Mouse (Mus musculus) ovary, postnatal 10 days (tissue): ENCODE measurements around the gene Eif2s1.

ENCODE experiments used
- DNase-seq: peaks from one replicate; pipeline ENCODE4 v3.0.0; 2022; ENCODE audit warnings: low spot score

Eif2s1 gene

DNA sequence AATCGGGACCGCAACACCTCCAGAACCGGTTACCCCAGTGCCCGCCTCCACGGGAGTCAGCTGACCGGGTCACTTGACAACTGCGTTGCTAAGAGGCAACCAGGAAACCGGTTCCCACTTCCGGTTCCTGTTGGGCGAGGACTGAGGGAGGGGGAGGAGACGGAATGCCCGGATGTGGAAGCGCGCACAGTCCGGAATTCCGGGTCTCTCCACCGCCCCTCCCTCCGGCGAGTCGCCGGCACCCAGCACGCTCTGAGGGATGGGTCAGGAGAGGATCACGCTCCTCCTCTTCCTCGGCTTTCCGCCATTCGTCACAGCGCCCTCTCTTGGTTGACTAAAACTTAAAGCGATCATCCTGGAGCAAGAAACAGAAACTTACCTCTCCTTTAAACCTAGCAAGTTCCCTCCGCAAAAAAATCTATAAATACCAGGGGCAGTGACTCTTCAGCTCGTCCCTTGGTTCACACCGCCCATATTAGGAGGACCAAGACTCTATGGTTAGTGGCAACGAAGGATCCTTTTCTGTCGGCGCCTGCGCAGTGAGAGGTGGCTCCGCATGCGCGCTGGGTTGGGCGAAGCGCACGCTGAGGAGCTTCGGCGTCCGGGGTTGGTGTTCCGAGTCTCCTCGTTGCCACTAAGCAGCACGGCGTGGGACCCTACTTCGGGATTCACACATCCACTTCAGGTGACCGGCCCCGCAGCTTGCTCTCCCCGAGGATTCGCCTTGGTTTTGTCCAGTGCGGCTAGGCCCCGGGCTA is at the start of gene Eif2s1, which contains the start of gene Atp6v1d:
TSS of gene Eif2s1 (plus strand) at position 324 of the 758 bp plus-strand sequence.
TSS of gene Atp6v1d (minus strand) at position 143 of the 758 bp plus-strand sequence.
- peak; percentile 89 for DNase-seq

DNA sequence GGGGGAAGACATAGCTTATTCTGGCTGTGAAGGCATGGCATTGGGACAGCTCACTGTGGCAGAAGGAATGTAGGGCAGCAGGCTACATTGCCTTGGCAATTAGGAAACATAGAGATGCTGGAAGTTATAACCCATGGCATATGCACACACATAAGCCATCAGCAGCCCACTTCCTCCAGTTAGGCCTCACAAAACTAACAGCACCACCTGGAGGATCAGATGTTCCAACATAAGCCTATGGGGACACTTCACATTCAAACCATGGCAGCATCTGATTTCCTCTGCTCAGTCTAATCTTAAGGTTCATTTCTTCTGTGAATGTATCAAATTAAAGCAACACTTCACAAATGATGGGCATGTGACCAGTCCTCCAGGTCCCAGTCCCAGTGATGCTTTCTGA is 47.2 kb upstream of the Eif2s1 start:
- DNase-seq = no peak

GRCm38 (mm10) chr12:78834496-78834895 is 27.1 kb upstream of the Eif2s1 start:
- no peak for DNase-seq

DNA sequence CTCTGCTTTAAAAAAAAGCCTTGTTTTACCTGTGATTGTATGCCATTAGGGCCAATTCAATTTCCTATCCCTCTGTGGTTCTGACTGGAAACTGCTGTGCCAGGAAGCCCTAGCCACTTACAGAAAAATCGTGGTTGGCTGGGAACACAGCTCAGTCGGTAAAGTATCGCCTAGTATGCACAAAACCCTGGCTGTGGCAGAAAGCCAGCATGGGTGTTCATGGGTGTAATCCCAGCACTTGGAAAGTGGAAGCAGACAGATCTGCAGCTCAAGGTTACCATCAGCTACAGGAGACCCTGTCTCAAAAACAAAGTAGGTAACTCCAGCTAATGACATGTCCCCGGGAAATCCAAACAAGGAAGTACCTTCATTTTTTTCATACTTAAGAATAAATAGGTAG is 21.7 kb upstream of the Eif2s1 start:
- DNase-seq = no peak

GRCm38 (mm10) chr12:78842429-78842828 is 19.2 kb upstream of the Eif2s1 start:
- DNase-seq = no peak

- DNase-seq = no peak
Measured at GRCm38 (mm10) chr12:78848246-78848645, 13.4 kb upstream of the Eif2s1 start.

GRCm38 (mm10) chr12:78860921-78861495 is 611 bp upstream of the Eif2s1 start:
- DNase-seq = no peak

DNA sequence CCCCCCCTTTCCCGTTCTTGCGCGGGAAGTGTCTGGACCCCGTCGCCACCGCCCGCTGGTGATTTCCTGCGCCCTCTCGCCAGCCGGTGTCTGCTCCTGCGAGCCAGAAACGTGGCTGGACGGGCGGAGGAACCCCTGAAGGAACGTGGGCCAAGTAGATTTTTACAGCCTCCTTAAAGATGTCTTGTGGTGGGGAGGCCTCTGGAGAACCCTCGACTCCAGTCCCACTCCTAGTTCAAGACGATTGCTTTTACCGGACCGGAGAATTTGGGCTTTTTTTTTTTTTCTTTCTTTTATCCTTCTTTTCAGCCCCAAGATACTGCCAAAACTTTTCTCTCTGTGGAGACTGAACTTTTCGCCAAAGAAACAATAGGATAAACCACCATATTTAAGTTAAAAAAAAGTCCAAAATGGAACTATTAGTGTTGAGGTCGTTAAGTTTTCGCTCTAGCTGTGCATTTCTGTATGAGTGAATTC is 673 bp downstream of the Eif2s1 start:
- no peak for DNase-seq

DNA sequence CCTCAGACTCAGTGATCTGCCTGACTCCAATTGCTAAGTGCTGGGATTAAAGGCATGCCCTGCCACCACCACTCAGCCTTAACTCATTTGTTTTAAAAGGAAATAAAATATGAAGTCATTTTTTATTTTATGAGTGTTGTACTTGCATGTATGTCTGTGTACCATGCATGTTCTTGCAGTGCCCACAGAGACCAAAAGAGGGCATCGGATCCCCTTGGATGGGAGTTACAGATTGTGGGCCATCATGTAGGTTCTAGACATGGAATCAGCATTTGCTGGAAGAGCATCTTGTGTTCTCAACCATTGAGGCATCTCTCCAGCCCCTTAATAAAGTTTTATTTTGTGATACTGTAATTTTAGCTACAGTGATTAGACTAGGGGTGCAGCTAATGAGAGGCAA is 3.8 kb downstream of the Eif2s1 start:
- no peak for DNase-seq

GRCm38 (mm10) chr12:78868115-78868514 is 6.5 kb downstream of the Eif2s1 start:
- DNase-seq = no peak

GRCm38 (mm10) chr12:78874581-78874980 is 13.0 kb downstream of the Eif2s1 start:
- DNase-seq = no peak

GRCm38 (mm10) chr12:78890062-78890461 is 28.4 kb downstream of the Eif2s1 start:
- DNase-seq = no peak

GRCm38 (mm10) chr12:78891149-78891548 is 29.5 kb downstream of the Eif2s1 start:
- DNase-seq = no peak

DNA sequence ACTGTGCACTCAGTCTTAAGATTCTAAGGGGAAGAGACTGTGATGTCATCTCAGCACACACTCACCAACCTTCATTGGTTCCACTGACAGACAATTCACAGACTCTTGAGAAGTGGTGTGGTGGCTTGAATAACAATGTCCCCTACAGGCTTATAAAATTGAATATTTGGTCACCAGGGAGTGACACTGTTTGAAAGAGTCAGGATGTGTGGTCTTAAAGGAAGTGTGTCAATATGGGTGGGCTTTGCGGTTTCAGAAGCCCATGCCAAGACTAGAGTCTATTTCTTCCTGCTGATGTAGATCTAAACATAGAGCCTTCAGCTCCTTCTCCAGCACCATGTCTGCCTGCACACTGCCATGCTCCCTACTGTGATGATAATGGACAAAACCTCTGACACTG is 36.2 kb downstream of the Eif2s1 start:
- DNase-seq = no peak

DNA sequence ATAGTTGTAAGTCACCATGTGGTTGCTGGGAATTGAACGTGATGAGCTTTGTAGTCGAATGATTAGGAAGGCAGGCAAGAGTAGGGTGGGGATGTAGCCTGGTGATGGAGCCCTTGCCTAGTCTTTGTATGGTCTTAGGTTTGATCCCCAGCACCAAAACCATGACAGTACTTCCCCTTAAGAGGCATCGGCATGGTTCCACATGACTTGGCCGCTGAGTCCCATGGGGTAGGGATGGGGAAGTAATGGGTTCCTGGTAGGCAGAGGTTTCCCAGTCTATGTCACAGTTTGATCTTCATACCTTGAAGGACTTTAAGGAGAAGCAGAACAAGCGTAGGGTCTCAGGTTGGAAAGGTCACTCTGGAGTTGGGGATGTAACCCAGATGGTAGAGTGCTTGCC is 39.8 kb downstream of the Eif2s1 start:
- no peak for DNase-seq

- DNase-seq = no peak
Measured at GRCm38 (mm10) chr12:78903313-78903712, 41.7 kb downstream of the Eif2s1 start.

GRCm38 (mm10) chr12:78904499-78904898 is 42.9 kb downstream of the Eif2s1 start:
- DNase-seq = no peak

DNA sequence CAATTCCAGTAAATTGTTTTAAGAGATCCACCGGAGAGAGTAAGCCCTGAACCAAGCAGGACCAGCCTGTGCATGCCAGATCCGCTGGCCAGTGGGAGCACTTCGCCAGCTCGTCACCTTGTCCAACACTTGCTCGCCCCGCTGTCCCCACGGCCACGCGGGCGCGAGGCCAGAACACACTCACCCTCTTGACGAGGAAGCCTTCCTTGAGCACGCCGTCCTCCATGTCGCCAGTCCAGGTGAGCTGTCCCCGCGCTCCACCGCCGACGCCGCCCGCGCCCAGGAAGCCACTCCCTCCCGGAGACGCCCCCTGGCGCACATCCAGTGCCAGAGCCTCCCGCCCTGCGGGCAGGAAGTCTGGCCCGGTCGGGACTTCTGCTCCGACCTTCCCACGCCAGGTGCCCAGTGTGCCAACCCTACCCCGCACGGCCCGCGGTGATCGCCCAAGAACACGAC is 45.1 kb downstream of the Eif2s1 start, which contains the start of gene Plek2:
TSS of gene Plek2 (minus strand) at position 258 of the 456 bp plus-strand sequence.
- DNase-seq = peak; percentile 29

DNA sequence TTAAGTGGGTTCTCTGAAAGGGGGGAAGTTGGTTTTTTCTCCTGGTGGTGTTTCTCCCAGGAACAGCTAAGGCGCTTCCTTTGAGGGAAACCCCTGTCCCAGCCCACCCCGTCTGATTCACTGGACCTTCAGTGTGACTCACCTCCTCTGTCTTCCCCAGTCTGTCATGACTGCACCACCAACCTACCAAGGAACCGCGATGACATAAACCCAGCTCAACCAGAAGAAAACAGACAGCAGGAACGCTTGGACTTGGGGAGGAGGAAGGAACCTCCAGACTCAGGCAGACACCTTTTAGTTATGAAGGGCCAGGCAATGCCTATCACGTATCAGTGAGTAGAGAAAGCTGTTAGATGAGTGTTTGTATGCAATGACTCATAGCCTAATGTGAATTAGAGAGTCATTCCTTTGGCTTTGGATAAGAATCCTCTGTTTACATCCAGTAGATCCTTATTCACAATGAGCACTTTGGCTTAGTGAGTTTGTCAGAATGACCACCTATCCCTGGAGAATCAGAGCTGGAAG is 46.5 kb downstream of the Eif2s1 start:
- no peak for DNase-seq

- DNase-seq = no peak
Measured at GRCm38 (mm10) chr12:78910684-78911461, 49.3 kb downstream of the Eif2s1 start.

DNA sequence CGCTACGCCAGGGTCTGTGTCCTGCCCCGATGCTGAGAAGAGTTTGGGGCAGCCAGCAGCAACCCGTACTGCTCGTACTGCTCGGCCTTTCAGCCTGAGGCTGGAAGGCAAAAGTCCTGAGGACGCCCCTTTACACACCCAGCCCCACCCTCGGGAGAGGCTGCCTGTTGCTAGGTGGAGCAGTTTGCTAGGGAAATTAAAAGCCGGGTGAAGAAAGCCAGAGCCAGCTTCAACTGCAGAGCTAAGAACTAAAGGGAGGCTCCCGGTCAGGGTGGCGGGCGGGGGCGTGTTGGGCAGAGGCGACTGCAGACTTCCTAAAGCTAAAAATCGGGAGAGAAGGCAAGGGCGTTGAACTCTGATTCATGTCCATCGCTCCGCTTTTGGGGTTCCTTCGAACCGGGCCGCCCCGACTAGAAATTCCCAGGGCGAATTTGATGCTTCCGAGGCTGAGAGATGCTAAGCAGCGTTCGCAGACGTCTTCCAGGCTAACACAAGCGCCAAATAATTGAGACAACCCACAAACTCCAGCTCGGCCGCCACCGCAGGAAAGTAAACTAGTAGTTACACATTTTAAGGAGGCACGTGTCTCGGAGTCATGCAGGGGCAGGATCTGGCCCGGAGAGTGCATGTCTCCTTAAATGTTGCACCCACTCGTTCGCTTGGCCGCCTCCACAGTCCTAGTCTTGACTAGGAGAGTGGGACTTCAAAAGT is 50.2 kb downstream of the Eif2s1 start:
- no peak for DNase-seq

GRCm38 (mm10) chr12:78914458-78914857 is 52.8 kb downstream of the Eif2s1 start:
- DNase-seq = no peak
